Mouse (Mus musculus): ENCODE data around the gene Pip4k2a. TPM values are rescaled to one million over a fixed set of nuclear protein-coding genes. Genes with fewer than 3 reads are reported as not detected.

The Pip4k2a gene
- polyA plus RNA-seq, 1 experiment from 2014 or later = 12.0 TPM

DNA sequence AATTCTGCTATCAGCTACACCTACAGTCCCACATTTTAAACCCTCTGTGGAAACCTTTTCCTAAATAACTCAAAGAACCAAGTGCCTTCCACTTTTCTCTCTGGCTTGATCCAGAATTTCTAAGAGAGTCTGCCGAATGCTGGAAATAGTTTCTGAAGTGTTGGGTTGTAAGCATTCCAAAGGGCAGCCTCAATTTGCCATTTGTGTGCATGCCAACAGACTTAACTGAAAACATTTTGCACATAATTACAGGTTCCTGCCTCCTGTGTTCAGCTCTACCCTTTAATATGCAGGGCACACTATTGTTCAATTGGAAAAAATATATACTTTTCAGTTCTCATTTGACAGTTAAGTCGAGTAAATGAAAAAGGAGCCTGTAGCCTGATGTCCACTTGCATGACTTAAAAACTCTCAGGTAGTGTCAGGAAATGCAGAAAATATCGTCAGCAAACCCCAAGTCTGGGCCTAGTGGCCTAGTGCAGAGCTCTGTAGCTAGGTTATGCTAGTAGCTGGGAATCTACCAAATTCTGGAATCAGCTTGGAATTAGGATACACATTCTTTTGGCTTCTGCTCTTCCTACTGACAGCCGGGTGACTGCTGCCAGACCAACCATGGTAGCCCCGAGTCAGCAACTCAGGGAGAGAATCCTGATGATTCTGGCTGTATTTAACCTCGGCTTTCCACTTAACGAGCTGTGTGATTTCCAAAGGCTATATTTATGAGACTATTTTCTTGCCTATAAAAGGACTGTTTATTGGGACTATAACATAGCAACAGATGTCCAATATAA, 50.1 kb downstream of the Pip4k2a start:
- H3K4me2 ChIP-seq (replicated peaks; ENCODE audit: low read depth) = no peak overlapping the region
- H3K9ac ChIP-seq (ENCODE audit: low read depth, low read length) = no peak overlapping the region
- no peaks in the 10 kb centered on the region for H3K27me3 ChIP-seq (replicated peaks; ENCODE audit: control insufficient read depth, insufficient read depth, low read length)
- no peak overlapping the region for H3K27ac ChIP-seq (ENCODE audit: low read depth, low read length)
- H3K4me1 ChIP-seq (replicated peaks; ENCODE audit: control insufficient read depth, insufficient read depth, low read length) = no peaks in the 10 kb centered on the region
- TF ChIP-seq CTCF (IDR thresholded peaks at IDR 0.05; ENCODE audit: low read depth) = no peak
- no peaks in the 10 kb centered on the region for H3K9me3 ChIP-seq (ENCODE audit: control insufficient read depth)
- ATAC-seq = no peak
- no peak overlapping the region for H3K4me3 ChIP-seq (ENCODE audit: low read depth, low read length)
- 52% methylated on average over 7 of the region's 7 CpGs for whole genome bisulfite sequencing
- H3K36me3 ChIP-seq (ENCODE audit: control insufficient read depth, insufficient read depth) = no peaks in the 10 kb centered on the region

- no peak for TF ChIP-seq CTCF (IDR thresholded peaks at IDR 0.05; ENCODE audit: low read depth)
- H3K27ac ChIP-seq (ENCODE audit: low read depth, low read length) = no peak overlapping the region
These were observed 52.5 kb downstream of the Pip4k2a start for GRCm38 (mm10) chr2:18945438-18945837.

GRCm38 (mm10) chr2:18943930-18944329, 54.0 kb downstream of the Pip4k2a start:
- ATAC-seq = no peak
- no peaks in the 10 kb centered on the region for H3K27me3 ChIP-seq (replicated peaks; ENCODE audit: control insufficient read depth, insufficient read depth, low read length)
- no peak overlapping the region for H3K4me2 ChIP-seq (replicated peaks; ENCODE audit: low read depth)
- no peak overlapping the region for H3K27ac ChIP-seq (ENCODE audit: low read depth, low read length)
- H3K9me3 ChIP-seq (ENCODE audit: control insufficient read depth) = no peaks in the 10 kb centered on the region
- no peak overlapping the region for H3K4me3 ChIP-seq (ENCODE audit: low read depth, low read length)
- H3K9ac ChIP-seq (ENCODE audit: low read depth, low read length) = no peak overlapping the region
- no peaks in the 10 kb centered on the region for H3K4me1 ChIP-seq (replicated peaks; ENCODE audit: control insufficient read depth, insufficient read depth, low read length)
- TF ChIP-seq CTCF (IDR thresholded peaks at IDR 0.05; ENCODE audit: low read depth) = no peak
- 88% methylated on average over 2 of the region's 2 CpGs for WGBS
- no peaks in the 10 kb centered on the region for H3K36me3 ChIP-seq (ENCODE audit: control insufficient read depth, insufficient read depth)

More at GRCm38 (mm10) chr2:18945438-18945837, 52.5 kb downstream of the Pip4k2a start:
- no peak overlapping the region for H3K9ac ChIP-seq (ENCODE audit: low read depth, low read length)
- WGBS = 58% methylated on average over 1 of the region's 1 CpGs
- H3K4me2 ChIP-seq (replicated peaks; ENCODE audit: low read depth) = no peak overlapping the region
- H3K4me1 ChIP-seq (replicated peaks; ENCODE audit: control insufficient read depth, insufficient read depth, low read length) = no peaks in the 10 kb centered on the region
- H3K36me3 ChIP-seq (ENCODE audit: control insufficient read depth, insufficient read depth) = no peaks in the 10 kb centered on the region
- H3K27me3 ChIP-seq (replicated peaks; ENCODE audit: control insufficient read depth, insufficient read depth, low read length) = no peaks in the 10 kb centered on the region
- no peak overlapping the region for H3K4me3 ChIP-seq (ENCODE audit: low read depth, low read length)
- no peaks in the 10 kb centered on the region for H3K9me3 ChIP-seq (ENCODE audit: control insufficient read depth)
- no peak for ATAC-seq

DNA sequence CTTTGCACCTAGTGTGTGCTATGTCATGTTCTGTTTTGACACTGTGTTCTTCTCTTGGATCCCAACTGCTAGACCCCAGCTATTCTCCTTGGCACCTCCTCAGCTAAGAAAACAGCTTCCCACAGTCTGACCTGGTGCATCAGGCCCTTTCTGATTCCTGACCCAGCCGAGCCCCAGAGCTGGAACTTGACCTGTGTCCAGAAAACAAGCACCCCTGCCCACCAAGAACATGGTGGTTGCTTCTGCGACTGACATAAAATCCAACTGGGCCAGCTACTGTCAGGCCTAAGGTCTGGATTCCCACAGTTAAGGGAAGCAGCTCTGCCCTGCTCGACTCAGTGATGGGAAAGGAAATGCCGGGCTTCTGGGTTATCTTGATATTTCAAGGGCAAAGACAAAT, 54.6 kb downstream of the Pip4k2a start:
- H3K4me2 ChIP-seq (replicated peaks; ENCODE audit: low read depth) = no peak overlapping the region
- no peaks in the 10 kb centered on the region for H3K36me3 ChIP-seq (ENCODE audit: control insufficient read depth, insufficient read depth)
- no peaks in the 10 kb centered on the region for H3K9me3 ChIP-seq (ENCODE audit: control insufficient read depth)
- TF ChIP-seq CTCF (IDR thresholded peaks at IDR 0.05; ENCODE audit: low read depth) = no peak
- 74% methylated on average over 4 of the region's 4 CpGs for WGBS
- no peaks in the 10 kb centered on the region for H3K4me1 ChIP-seq (replicated peaks; ENCODE audit: control insufficient read depth, insufficient read depth, low read length)
- H3K9ac ChIP-seq (ENCODE audit: low read depth, low read length) = no peak overlapping the region
- H3K27ac ChIP-seq (ENCODE audit: low read depth, low read length) = no peak overlapping the region
- ATAC-seq = no peak
- H3K27me3 ChIP-seq (replicated peaks; ENCODE audit: control insufficient read depth, insufficient read depth, low read length) = no peaks in the 10 kb centered on the region
- no peak overlapping the region for H3K4me3 ChIP-seq (ENCODE audit: low read depth, low read length)

GRCm38 (mm10) chr2:18940693-18941270, 57.1 kb downstream of the Pip4k2a start:
- no peak overlapping the region; the same call in 1 of the 2 replicates for H3K27ac ChIP-seq (ENCODE audit: low read depth, low read length)
- no peak overlapping the region for H3K4me3 ChIP-seq (ENCODE audit: low read depth, low read length)
- TF ChIP-seq CTCF (IDR thresholded peaks at IDR 0.05; ENCODE audit: low read depth) = no peak
- no peaks in the 10 kb centered on the region for H3K27me3 ChIP-seq (replicated peaks; ENCODE audit: control insufficient read depth, insufficient read depth, low read length)
- peak; percentile 14; the same call in 1 of the 2 replicates for ATAC-seq
- H3K9ac ChIP-seq (ENCODE audit: low read depth, low read length) = no peak overlapping the region
- peak overlapping the region; percentile 17 for H3K4me2 ChIP-seq (replicated peaks; ENCODE audit: low read depth)
- H3K36me3 ChIP-seq (ENCODE audit: control insufficient read depth, insufficient read depth) = no peaks in the 10 kb centered on the region
- WGBS = 46% methylated on average over 12 of the region's 12 CpGs
- peaks cover 8% of the 10 kb centered on the region; the same call in 1 of the 2 replicates for H3K4me1 ChIP-seq (replicated peaks; ENCODE audit: control insufficient read depth, insufficient read depth, low read length)
- H3K9me3 ChIP-seq (ENCODE audit: control insufficient read depth) = no peaks in the 10 kb centered on the region

DNA sequence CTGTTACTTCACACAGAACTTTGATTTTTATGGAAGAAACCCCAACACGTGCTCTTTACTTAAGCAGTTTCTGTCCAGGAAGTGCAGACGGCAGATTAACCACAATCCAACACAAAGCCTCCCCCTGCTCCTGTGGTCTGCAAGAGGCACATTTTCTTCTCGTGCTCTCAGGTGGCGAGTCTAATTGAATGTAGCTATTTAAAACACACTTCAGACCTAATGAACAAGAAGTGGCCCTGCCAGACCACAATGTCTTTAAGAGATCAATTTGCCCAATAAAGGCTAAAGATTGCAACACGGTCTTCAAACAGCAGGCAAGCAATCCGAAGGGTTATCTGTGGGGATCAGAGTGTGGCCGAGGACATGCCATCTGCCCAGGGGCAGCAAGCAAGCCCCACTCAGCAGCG, 59.0 kb downstream of the Pip4k2a start:
- no peak for ATAC-seq
- Histone ChIP-seq H3K27ac (ENCODE audit: low read depth, low read length) (peak overlapping the region; percentile 31; the same call in 1 of the 2 replicates), H3K36me3 (ENCODE audit: control insufficient read depth, insufficient read depth) (no peaks in the 10 kb centered on the region), H3K4me3 (ENCODE audit: low read depth, low read length) (no peak overlapping the region), H3K4me2 (replicated peaks; ENCODE audit: low read depth) (no peak overlapping the region), H3K4me1 (replicated peaks; ENCODE audit: control insufficient read depth, insufficient read depth, low read length) (peaks cover 10% of the 10 kb centered on the region; the same call in 1 of the 2 replicates), H3K9ac (ENCODE audit: low read depth, low read length) (no peak overlapping the region), H3K27me3 (replicated peaks; ENCODE audit: control insufficient read depth, insufficient read depth, low read length) (no peaks in the 10 kb centered on the region), H3K9me3 (ENCODE audit: control insufficient read depth) (no peaks in the 10 kb centered on the region)
- 26% methylated on average over 8 of the region's 8 CpGs for WGBS
- no peak for TF ChIP-seq CTCF (IDR thresholded peaks at IDR 0.05; ENCODE audit: low read depth)

All from intestine, postnatal 0 days (tissue).